8 mouse cellular contexts compared by ENCODE assay signal in the genomic region with DNA sequence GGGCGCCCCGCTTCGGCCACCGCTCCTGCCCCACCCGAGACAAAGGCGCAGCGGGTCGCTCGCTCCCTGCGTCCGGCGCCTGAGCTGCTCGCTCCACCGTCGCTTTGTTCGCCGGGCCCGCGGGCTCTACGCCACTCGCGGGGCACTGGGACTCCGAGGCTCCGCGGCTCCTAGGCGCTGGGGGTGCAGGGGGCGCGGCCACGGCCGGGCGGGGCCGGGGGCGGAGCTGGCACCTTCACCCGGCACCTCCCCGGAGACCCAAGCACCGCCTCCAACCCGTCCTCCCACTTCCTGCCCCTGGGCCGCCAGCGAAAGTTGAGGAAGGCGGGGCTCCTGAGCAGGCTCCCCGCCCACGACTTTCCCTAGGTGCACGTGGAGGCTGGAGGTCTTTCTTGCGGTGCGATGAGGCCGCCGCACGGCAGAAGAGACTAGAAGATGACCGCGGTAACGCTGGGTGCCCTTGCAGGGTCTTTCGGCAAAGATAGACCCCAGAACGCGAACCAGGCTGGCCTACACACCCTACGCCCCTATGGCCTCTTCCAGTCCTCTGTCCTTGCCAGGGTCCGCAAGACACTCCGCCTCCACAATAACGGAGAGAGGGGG. TPM values are rescaled to one million over a fixed set of nuclear protein-coding genes. Genes with fewer than 3 reads are reported as not detected.
DNase-seq lines count a peak whose midpoint lies in the region; ATAC-seq lines count a peak whose summit lies in the region.

TSS of gene Vav2 (minus strand) at position 179 of the 603 bp plus-strand sequence.

- no peaks in the 10 kb centered on the region for H3K36me3 ChIP-seq in intestine, embryonic 16.5 days (ENCODE audit: control insufficient read depth, insufficient read depth, low read length)
- H3K36me3 ChIP-seq in limb, embryonic 10.5 days = peaks cover 9% of the 10 kb centered on the region
- no peaks in the 10 kb centered on the region for H3K36me3 ChIP-seq in midbrain, embryonic 12.5 days

- 1% methylated on average over 57 of the region's 58 CpGs for WGBS in intestine, embryonic 16.5 days
- WGBS in limb, embryonic 10.5 days = under 1% methylated on average over 57 of the region's 58 CpGs
- WGBS in midbrain, embryonic 12.5 days = under 1% methylated on average over 58 of the region's 58 CpGs

- no peaks in the 10 kb centered on the region for H3K27me3 ChIP-seq in intestine, embryonic 16.5 days (replicated peaks; ENCODE audit: control insufficient read depth, insufficient read depth, low read length)
- no peaks in the 10 kb centered on the region; the same call in 1 of the 2 replicates for H3K27me3 ChIP-seq in limb, embryonic 10.5 days (ENCODE audit: low read depth, poor library complexity, severe bottlenecking)
- H3K27me3 ChIP-seq in midbrain, embryonic 12.5 days = no peaks in the 10 kb centered on the region

- peak within 1 kb of the TSS; percentile 88 for H3K4me3 ChIP-seq in intestine, embryonic 16.5 days (ENCODE audit: low read length)
- peak within 1 kb of the TSS; percentile 93 for H3K4me3 ChIP-seq in limb, embryonic 10.5 days
- H3K4me3 ChIP-seq in midbrain, embryonic 12.5 days = peak within 1 kb of the TSS; percentile 95

- ATAC-seq in intestine, embryonic 16.5 days = peak; percentile 95
- peak; percentile 88 for ATAC-seq in midbrain, embryonic 12.5 days (ENCODE audit: low FRiP score, low read depth)

- peak within 1 kb of the TSS; percentile 77 for H3K27ac ChIP-seq in intestine, embryonic 16.5 days (ENCODE audit: low read length)
- peak within 1 kb of the TSS; percentile 97 for H3K27ac ChIP-seq in limb, embryonic 10.5 days
- H3K27ac ChIP-seq in midbrain, embryonic 12.5 days (replicated peaks) = peak within 1 kb of the TSS; percentile 91

- DNase-seq in layer of hippocampus, adult 11-12 months (ENCODE audit: low spot score) = peak; percentile 83
- DNase-seq in layer of hippocampus, adult 9-10 months (ENCODE audit: low spot score) = no peak
- peak; percentile 97 for DNase-seq in embryo, embryonic 9.5 days (ENCODE audit: extremely low spot score)
- peak; percentile 92 for DNase-seq in gastrocnemius, postnatal 4 days (ENCODE audit: low spot score in 2 of 2)
- peak; percentile 95 for DNase-seq in limb, embryonic 10.5 days (ENCODE audit: low spot score)
- peak; percentile 83 for DNase-seq in skeletal muscle tissue, adult 2 months (ENCODE audit: low read depth, low spot score)

- peaks cover 29% of the 10 kb centered on the region for H3K4me1 ChIP-seq in intestine, embryonic 16.5 days (ENCODE audit: control insufficient read depth, insufficient read depth, low read length)
- H3K4me1 ChIP-seq in limb, embryonic 10.5 days = peaks cover 56% of the 10 kb centered on the region
- peaks cover 46% of the 10 kb centered on the region for H3K4me1 ChIP-seq in midbrain, embryonic 12.5 days

- no peaks in the 10 kb centered on the region for H3K9me3 ChIP-seq in intestine, embryonic 16.5 days (ENCODE audit: control insufficient read depth, low read length)
- no peaks in the 10 kb centered on the region for H3K9me3 ChIP-seq in limb, embryonic 10.5 days (replicated peaks)
- no peaks in the 10 kb centered on the region for H3K9me3 ChIP-seq in midbrain, embryonic 12.5 days

- peak within 1 kb of the TSS; percentile 99 for H3K4me2 ChIP-seq in intestine, embryonic 16.5 days (ENCODE audit: low read depth, low read length)
- peak within 1 kb of the TSS; percentile 99 for H3K4me2 ChIP-seq in midbrain, embryonic 12.5 days (replicated peaks)

- H3K9ac ChIP-seq in intestine, embryonic 16.5 days (ENCODE audit: low read depth, low read length) = peak within 1 kb of the TSS; percentile 85
- H3K9ac ChIP-seq in midbrain, embryonic 12.5 days (replicated peaks) = peak within 1 kb of the TSS; percentile 93

RNA-seq across cellular contexts. Expression of gene Vav2, which starts in this region (rescaled TPM):
- total RNA-seq in gastrocnemius, postnatal 4 days (2021) = 10 to 100 TPM; 11.2 to 11.6 TPM
- 4.1 and 4.8 TPM in 2 replicates for polyA plus RNA-seq in intestine, embryonic 16.5 days (2015; fragmentation: Nextera tagmentation; extraction: Ambion mirVana)
- 9.2 and 9.6 TPM in 2 replicates for polyA plus RNA-seq in limb, embryonic 10.5 days (2016; fragmentation: Nextera tagmentation; extraction: Ambion mirVana)
- 24.1 and 27.6 TPM in 2 replicates for polyA plus RNA-seq in midbrain, embryonic 12.5 days (2016; fragmentation: Nextera tagmentation; extraction: Ambion mirVana)
